Mouse (Mus musculus): ENCODE measurements around the gene Tmem39b. TPM values are rescaled to one million over a fixed set of nuclear protein-coding genes. Genes with fewer than 3 reads are reported as not detected.

Tmem39b gene
- 33.4 and 41.8 TPM in 2 replicates for polyA plus RNA-seq (2012; rRNA removed; ENCODE audit: low replicate concordance)

DNA sequence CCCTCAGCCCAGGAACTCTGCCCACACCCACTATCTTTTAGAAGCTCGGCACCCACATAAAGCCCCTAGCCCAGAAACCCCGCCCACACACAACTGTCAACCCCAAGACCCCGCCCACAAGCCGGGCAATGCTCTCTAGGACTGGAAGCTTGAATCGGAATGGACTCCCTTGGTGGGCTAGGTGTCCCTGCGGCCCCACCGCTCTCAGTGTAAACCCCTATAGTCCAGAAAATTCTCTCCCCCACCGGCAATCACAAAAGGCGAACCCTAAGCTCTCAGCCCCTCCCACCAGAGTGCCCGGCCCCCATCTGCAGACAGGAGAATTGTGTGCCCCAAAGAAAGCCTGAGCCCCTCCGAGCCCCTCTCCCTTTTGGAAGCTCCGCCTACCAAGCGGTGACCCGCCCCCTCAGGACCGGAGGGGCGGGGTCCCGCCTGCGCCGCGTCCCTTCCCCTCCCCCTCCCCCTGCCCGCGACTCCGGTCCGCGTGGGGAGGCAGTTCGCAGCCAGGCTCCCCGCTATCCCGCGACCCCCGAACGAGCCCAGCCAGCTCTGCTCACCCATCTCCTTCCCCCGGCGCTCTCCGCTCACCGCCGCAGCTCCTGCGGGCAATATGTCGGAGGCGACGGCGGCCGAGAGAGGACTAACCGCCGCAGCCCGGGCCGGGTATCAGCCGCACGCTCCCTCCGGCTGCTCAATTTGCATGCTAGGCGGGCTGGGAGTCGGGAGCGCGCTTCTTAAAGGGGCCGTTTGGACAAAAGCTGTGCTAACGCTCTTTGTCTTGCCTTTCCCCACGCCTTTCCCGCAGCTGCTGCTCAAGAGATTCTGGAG, at the start of gene Tmem39b:
Gene Tmem39b, minus strand, starts transcription at position 681 of the 828 bp plus-strand sequence.

DNA sequence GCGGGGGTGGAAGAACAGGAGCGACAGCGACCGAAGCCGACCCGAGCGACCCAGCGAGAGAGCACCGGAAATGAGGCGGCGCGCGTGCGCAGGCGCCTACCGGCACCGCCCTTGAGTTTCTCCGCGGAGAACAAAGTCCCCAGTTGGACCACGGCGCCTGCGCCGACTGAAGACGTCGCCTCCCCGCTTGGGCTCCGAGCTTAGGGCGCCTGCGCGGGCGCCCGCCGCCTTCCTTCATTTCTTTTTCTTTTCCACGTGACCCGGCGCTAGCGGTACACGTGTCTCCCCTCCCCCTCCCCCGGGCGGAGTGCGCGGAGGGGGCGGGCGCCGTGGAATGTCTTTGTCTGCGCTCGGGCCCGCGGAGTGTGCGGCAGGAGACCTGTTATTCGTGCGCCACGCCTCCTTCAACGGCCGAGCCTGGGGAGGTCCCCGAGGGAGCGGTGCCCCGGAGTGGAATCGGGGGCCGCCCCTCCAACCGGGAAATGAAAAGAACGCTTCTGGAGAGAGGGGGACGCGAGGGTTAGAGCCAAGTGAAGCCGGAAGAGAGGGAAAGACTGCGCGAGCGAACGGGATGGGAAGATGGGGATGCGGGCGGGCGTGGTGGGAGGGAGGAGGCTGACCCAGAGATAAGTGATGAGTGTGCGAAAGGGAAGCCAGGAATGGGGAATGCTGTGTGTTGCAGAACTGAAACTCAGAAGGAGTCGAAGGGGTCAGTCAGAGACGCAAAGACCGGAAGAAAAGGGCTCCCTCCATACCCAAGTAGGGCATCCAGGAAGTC, 45.8 kb upstream of the Tmem39b start, which contains the start of gene Khdrbs1:
Gene Khdrbs1, minus strand, starts transcription at position 72 of the 778 bp plus-strand sequence.

DNA sequence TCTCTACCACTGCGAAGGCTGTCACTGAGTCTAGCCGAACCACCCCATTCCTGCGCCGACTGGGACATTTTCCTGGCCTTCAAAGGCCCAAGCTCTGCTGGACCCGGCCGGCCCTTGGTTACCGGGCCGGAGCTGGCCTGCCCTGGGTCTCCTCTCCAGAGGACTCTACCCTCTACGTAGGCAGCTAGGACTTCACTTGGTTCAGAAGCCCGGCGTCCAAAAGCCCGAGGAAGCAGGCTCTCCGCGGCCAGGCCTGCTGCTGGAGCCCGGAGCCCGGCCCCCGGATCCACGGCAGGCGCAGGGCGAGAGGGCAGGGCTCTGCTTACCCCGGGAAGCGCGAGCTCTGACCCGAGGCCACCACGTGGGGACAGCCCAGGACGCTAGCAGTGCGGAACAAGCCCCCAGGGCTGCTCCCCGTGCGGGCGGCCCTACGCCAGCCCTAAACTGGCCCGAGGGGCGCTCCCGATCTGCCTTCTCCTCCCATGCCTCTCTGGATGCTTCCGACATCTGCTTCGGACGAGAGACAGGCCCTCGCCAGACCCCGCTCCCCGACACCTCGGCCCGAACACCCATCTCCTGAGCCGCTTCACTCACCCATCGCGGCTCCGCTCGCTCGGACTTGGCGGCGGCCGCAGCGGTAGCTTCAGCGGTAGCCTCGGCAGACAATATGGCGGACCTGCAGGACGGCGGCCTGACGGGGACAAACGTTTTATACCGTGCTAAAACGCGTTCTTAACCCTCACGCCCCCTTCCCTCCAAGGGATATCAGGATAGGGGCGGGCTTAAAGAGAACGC, 24.4 kb downstream of the Tmem39b start, which contains the start of gene Kpna6:
Gene Kpna6, minus strand, starts transcription at position 685 of the 795 bp plus-strand sequence.

DNA sequence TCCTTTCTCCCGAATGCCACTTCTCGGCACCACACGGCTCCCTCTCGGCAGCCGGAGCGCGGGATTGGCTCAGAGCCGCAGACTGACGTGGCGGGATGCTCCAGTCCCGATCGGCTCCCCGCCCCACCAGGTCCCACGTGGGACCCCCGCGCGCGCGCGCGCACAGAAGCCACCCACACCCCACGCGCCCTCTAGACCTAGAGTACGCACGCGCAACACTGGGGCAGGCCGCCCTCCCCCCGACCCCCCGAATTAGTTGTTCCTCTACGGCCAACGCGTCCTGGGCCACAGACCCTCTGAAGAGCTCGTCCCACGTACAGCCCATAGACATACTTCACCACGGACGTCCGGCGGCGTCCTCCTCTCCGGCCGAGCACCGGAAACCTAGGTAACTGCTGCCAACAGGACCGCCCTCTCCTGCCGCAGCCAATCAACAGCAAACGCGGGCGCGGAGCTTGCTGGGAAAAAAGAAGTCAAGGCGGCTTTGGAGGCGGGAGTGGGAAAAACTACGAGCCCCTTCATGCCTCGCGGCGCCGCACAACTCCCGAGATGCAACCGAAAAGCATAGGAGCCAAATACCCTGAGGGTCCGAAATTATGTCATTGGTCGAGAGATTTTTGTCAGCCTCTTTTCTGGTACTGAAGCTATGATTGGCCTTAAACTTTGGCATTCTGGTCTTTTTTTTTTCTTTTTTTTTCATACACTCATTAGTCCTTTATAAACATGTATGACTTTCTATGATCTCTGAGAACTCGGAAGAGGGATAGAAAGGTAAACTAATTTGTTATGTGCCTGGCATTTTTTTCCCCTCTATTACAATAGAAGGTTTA, 55.8 kb downstream of the Tmem39b start, which contains the start of gene Txlna:
Gene Txlna, minus strand, starts transcription at position 428 of the 830 bp plus-strand sequence.

Other genes with a start within 250 kb of the Tmem39b start
- gene Bsdc1, start 235.3 kb downstream of the Tmem39b start, polyA plus RNA-seq (2012; rRNA removed; ENCODE audit: low replicate concordance) = 16.3 and 19.6 TPM in 2 replicates
- gene Tssk3, start 205.8 kb downstream of the Tmem39b start, polyA plus RNA-seq (2012; rRNA removed; ENCODE audit: low replicate concordance) = not detected in 2 replicates
- 0.80 TPM in 1 of 2 replicates, not detected in the other for gene Fam229a, start 205.6 kb downstream of the Tmem39b start, polyA plus RNA-seq (2012; rRNA removed; ENCODE audit: low replicate concordance)
- gene Marcksl1, start 183.3 kb downstream of the Tmem39b start, polyA plus RNA-seq (2012; rRNA removed; ENCODE audit: low replicate concordance) = 45.2 and 71.8 TPM in 2 replicates
- gene Hdac1, start 154.1 kb downstream of the Tmem39b start, polyA plus RNA-seq (2012; rRNA removed; ENCODE audit: low replicate concordance) = 48.9 and 65.4 TPM in 2 replicates
- gene Lck, start 123.2 kb downstream of the Tmem39b start, polyA plus RNA-seq (2012; rRNA removed; ENCODE audit: low replicate concordance) = 83.2 and 90.2 TPM in 2 replicates
- gene Fam167b, start 118.3 kb downstream of the Tmem39b start, polyA plus RNA-seq (2012; rRNA removed; ENCODE audit: low replicate concordance) = 5.7 and 7.0 TPM in 2 replicates
- gene Eif3i, start 96.2 kb downstream of the Tmem39b start, polyA plus RNA-seq (2012; rRNA removed; ENCODE audit: low replicate concordance) = 207 and 300 TPM in 2 replicates
- 162 and 188 TPM in 2 replicates for gene Tmem234, start 96.2 kb downstream of the Tmem39b start, polyA plus RNA-seq (2012; rRNA removed; ENCODE audit: low replicate concordance)
- gene Dcdc2b, start 82.6 kb downstream of the Tmem39b start, polyA plus RNA-seq (2012; rRNA removed; ENCODE audit: low replicate concordance) = 2.0 and 2.8 TPM in 2 replicates
- 42.1 and 57.1 TPM in 2 replicates for gene Iqcc, start 77.7 kb downstream of the Tmem39b start, polyA plus RNA-seq (2012; rRNA removed; ENCODE audit: low replicate concordance)
- 20.3 and 21.3 TPM in 2 replicates for gene Ccdc28b, start 72.9 kb downstream of the Tmem39b start, polyA plus RNA-seq (2012; rRNA removed; ENCODE audit: low replicate concordance)
- gene Txlna, start 55.8 kb downstream of the Tmem39b start, polyA plus RNA-seq (2012; rRNA removed; ENCODE audit: low replicate concordance) = 30.1 and 36.2 TPM in 2 replicates
- 25.7 and 52.9 TPM in 2 replicates for gene Kpna6, start 24.1 kb downstream of the Tmem39b start, polyA plus RNA-seq (2012; rRNA removed; ENCODE audit: low replicate concordance)
- gene Khdrbs1, start 45.5 kb upstream of the Tmem39b start, polyA plus RNA-seq (2012; rRNA removed; ENCODE audit: low replicate concordance) = 15.1 and 85.6 TPM in 2 replicates
- 41.6 and 80.5 TPM in 2 replicates for gene Ptp4a2, start 114.4 kb upstream of the Tmem39b start, polyA plus RNA-seq (2012; rRNA removed; ENCODE audit: low replicate concordance)
- 0.11 TPM in 2 replicates for gene Spocd1, start 232.4 kb upstream of the Tmem39b start, polyA plus RNA-seq (2012; rRNA removed; ENCODE audit: low replicate concordance)

All from mammary gland, adult 2 months (tissue).